Mouse (Mus musculus) heart, embryonic 11.5 days (tissue): ENCODE measurements around the gene Epha1. TPM values are rescaled to one million over a fixed set of nuclear protein-coding genes. Genes with fewer than 3 reads are reported as not detected.

ENCODE experiments used
- ATAC-seq: fragments of 200-750 bp; cut with Nextera tagmentation; replicated peaks from 2 replicates; pipeline ENCODE4 v1.8.0; 2017; ENCODE audit warnings: moderate library complexity; ENCODE audit not compliant: insufficient number of reproducible peaks, low FRiP score, low TSS enrichment
- H3K27ac ChIP-seq: fragments of 300-500 bp; sonication (generic); 2 replicates; pipeline ENCODE4 v1.5.1; 2014; ENCODE audit warnings: mild to moderate bottlenecking, low read depth, low read length
- H3K27me3 ChIP-seq: fragments of 300-500 bp; sonication (generic); 2 replicates; pipeline ENCODE4 v1.6.1; 2014; ENCODE audit warnings: mild to moderate bottlenecking, low read length, mixed read lengths; ENCODE audit not compliant: control insufficient read depth, insufficient read depth
- H3K36me3 ChIP-seq: fragments of 300-500 bp; sonication (generic); 2 replicates; pipeline ENCODE4 v1.6.1; 2014; ENCODE audit warnings: mild to moderate bottlenecking, low read length, moderate library complexity, mixed read lengths; ENCODE audit not compliant: control insufficient read depth, insufficient read depth
- H3K4me1 ChIP-seq: fragments of 300-500 bp; sonication (generic); 2 replicates; pipeline ENCODE4 v1.6.1; 2014; ENCODE audit warnings: low read length; ENCODE audit not compliant: control insufficient read depth, insufficient read depth
- H3K4me2 ChIP-seq: fragments of 300-500 bp; sonication (generic); 2 replicates; pipeline ENCODE4 v1.6.1; 2014; ENCODE audit warnings: mild to moderate bottlenecking, moderate library complexity
- H3K4me3 ChIP-seq: fragments of 300-500 bp; sonication (generic); 2 replicates; pipeline ENCODE4 v1.5.1; 2014; ENCODE audit warnings: low read depth, low read length
- H3K9ac ChIP-seq: fragments of 300-500 bp; sonication (generic); 2 replicates; pipeline ENCODE4 v1.6.1; 2014; ENCODE audit warnings: mild to moderate bottlenecking, low read depth, low read length, moderate library complexity
- H3K9me3 ChIP-seq: fragments of 300-500 bp; sonication (generic); replicated peaks from 2 replicates; pipeline ENCODE4 v1.6.1; 2016; ENCODE audit warnings: low read length; ENCODE audit not compliant: control insufficient read depth
- WGBS: fragments of 180-500 bp; shearing (Covaris S2); extraction: QIAGEN DNeasy Blood & Tissue Kit; methylation state at CpG from one replicate; pipeline ENCODE4 v1.1.7; 2014; ENCODE audit not compliant: insufficient replicate concordance; 5-methylcytosine and 5-hydroxymethylcytosine counted together
- polyA plus RNA-seq: library from polyadenylated mRNA; unstranded; fragments of >200 nt; fragmentation: Nextera tagmentation; extraction: Ambion mirVana; gene quantifications from 2 replicates; pipeline ENCODE4 v1.2.1, GENCODE M21; 2014

Epha1 gene
- polyA plus RNA-seq, 1 experiment from 2014 or later, result 1.7 TPM

- 78% methylated on average over 3 of the region's 3 CpGs for WGBS
- no peak for ATAC-seq
- H3K9ac ChIP-seq, result no peak overlapping the region
- H3K36me3 ChIP-seq, result no peaks in the 10 kb centered on the region
- no peak overlapping the region for H3K4me2 ChIP-seq
- no peaks in the 10 kb centered on the region for H3K9me3 ChIP-seq
- H3K4me3 ChIP-seq, result no peak overlapping the region
- no peaks in the 10 kb centered on the region for H3K27me3 ChIP-seq
- H3K27ac ChIP-seq, result no peak overlapping the region
- H3K4me1 ChIP-seq, result no peaks in the 10 kb centered on the region
These were observed 42.9 kb downstream of the Epha1 start for GRCm38 (mm10) chr6:42330216-42330615.

DNA sequence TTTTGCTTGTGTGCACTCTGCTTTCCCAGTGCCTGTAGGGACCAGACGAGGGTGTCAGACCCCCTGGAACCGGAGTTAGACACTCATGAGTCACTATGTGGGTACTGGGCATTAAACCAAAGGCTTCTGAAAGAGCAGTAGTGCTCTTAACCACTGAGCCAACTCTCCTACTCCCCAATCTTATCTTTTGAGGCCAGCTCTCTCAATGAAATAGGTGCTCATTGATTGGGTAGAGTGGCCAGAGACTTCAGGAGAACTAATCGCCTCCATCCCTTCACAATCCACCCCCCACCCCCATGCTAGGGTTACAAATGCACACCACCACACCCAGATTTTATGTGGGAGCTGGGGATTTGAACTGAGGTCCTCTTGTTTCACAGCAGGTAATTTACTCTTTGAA, 44.3 kb downstream of the Epha1 start:
- Histone ChIP-seq H3K9ac (no peak overlapping the region), H3K9me3 (no peaks in the 10 kb centered on the region), H3K27me3 (peaks cover 13% of the 10 kb centered on the region), H3K4me1 (peaks cover 5% of the 10 kb centered on the region), H3K4me3 (no peak overlapping the region), H3K36me3 (no peaks in the 10 kb centered on the region), H3K4me2 (no peak overlapping the region), H3K27ac (no peak overlapping the region)
- ATAC-seq, result no peak
- 65% methylated on average over 3 of the region's 3 CpGs for WGBS

- Histone ChIP-seq H3K27ac (no peak overlapping the region), H3K9ac (no peak overlapping the region), H3K27me3 (peaks cover 35% of the 10 kb centered on the region), H3K4me3 (no peak overlapping the region), H3K36me3 (no peaks in the 10 kb centered on the region), H3K9me3 (no peaks in the 10 kb centered on the region), H3K4me1 (peaks cover 10% of the 10 kb centered on the region), H3K4me2 (no peak overlapping the region)
- ATAC-seq, result no peak
- 59% methylated on average over 3 of the region's 3 CpGs for WGBS
These were observed 46.6 kb downstream of the Epha1 start for GRCm38 (mm10) chr6:42326509-42326908.

DNA sequence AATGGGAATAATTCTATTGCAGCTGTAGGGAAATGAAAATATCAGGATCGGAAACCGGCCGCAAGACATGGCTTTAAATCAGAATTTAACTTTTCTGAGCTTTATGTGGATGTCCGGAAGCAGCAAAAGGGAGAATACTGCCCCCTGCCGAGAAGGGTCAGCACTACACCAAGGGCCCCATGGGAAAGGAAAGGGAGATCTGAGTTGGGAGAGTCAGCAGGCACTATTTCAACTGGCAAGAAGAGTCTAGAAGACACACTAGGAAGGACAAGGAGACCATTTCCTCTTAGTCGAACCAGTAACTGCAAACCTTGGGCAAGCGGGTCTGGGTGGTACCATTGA, 47.8 kb downstream of the Epha1 start:
- H3K4me2 ChIP-seq, result peak overlapping the region; percentile 98
- ATAC-seq, result no peak
- H3K9me3 ChIP-seq, result no peaks in the 10 kb centered on the region
- no peaks in the 10 kb centered on the region for H3K36me3 ChIP-seq
- peaks cover 43% of the 10 kb centered on the region for H3K27me3 ChIP-seq
- H3K9ac ChIP-seq, result no peak overlapping the region
- H3K4me1 ChIP-seq, result peaks cover 10% of the 10 kb centered on the region
- H3K27ac ChIP-seq, result no peak overlapping the region
- 5% methylated on average over 7 of the region's 7 CpGs for WGBS
- H3K4me3 ChIP-seq, result peak overlapping the region; percentile 64

DNA sequence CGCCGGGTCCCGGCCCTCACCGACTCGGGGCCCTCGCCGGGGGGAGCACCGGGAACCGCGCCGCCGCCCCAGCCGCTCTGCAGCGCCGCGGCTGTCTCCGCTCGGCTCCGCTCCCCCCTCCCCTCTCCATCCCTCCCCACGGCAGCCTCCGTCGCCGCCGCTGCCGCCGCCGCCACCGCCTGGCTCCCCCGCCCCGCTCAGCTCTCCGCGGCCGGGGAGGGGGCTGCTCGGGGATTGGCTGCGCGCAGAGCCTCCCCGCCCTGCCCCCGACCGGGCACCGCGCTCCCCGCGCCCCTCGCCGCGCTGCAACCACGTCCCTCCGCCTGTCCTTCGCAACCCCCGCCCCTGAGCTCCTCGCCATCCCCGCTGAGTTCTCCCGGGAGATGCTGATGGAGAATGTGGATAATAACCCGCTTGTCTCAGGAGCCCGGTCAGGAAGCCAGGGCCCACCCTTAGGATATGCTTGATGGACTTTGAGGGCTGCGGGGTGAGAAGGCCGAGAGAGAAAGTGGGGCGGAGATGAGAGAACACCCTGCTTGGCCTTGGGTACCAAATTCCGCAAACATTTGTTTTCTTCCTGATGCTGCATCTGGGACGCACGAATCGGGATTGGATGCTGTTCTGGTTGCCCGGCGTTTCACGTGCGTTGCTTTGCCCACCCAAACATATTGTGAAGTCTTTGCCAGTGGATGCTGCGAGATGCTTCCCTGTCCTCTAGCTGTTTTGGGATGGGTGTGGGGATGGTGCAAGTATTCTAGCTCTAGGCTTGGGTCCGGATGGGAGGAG, 48.4 kb downstream of the Epha1 start, which contains the start of gene Fam131b:
Gene Fam131b, minus strand, starts transcription at position 162 of the 786 bp plus-strand sequence.
- Histone ChIP-seq H3K9me3 (no peaks in the 10 kb centered on the region), H3K4me1 (peaks cover 10% of the 10 kb centered on the region), H3K27me3 (peaks cover 43% of the 10 kb centered on the region), H3K36me3 (no peaks in the 10 kb centered on the region), H3K27ac (no peak within 1 kb of the TSS), H3K4me2 (peak within 1 kb of the TSS; percentile 98), H3K4me3 (peak within 1 kb of the TSS; percentile 64), H3K9ac (peak within 1 kb of the TSS; percentile 50; the same call in 1 of the 2 replicates)
- WGBS, result 2% methylated on average over 47 of the region's 68 CpGs
- ATAC-seq, result peak; percentile 27; the same call in 1 of the 2 replicates

GRCm38 (mm10) chr6:42324067-42324481, 49.0 kb downstream of the Epha1 start:
- Histone ChIP-seq H3K4me1 (peaks cover 10% of the 10 kb centered on the region), H3K9ac (peak overlapping the region; percentile 50; the same call in 1 of the 2 replicates), H3K36me3 (no peaks in the 10 kb centered on the region), H3K4me3 (peak overlapping the region; percentile 64), H3K4me2 (peak overlapping the region; percentile 98), H3K9me3 (no peaks in the 10 kb centered on the region), H3K27ac (no peak overlapping the region), H3K27me3 (peaks cover 43% of the 10 kb centered on the region)
- WGBS, result under 1% methylated on average over 18 of the region's 32 CpGs
- no peak; the same call in 1 of the 2 replicates for ATAC-seq

- peaks cover 43% of the 10 kb centered on the region for H3K27me3 ChIP-seq
These were observed 49.5 kb downstream of the Epha1 start for GRCm38 (mm10) chr6:42323371-42324066.

GRCm38 (mm10) chr6:42318293-42318692, 54.8 kb downstream of the Epha1 start:
- no peak overlapping the region for H3K9ac ChIP-seq
- no peak overlapping the region for H3K27ac ChIP-seq
- H3K27me3 ChIP-seq, result peaks cover 26% of the 10 kb centered on the region
- no peak for ATAC-seq
- H3K9me3 ChIP-seq, result no peaks in the 10 kb centered on the region
- no peak overlapping the region for H3K4me2 ChIP-seq
- H3K36me3 ChIP-seq, result no peaks in the 10 kb centered on the region
- no peak overlapping the region for H3K4me3 ChIP-seq
- H3K4me1 ChIP-seq, result peaks cover 3% of the 10 kb centered on the region; the same call in 1 of the 2 replicates
- WGBS, result 64% methylated on average over 4 of the region's 4 CpGs

More at GRCm38 (mm10) chr6:42323371-42324066, 49.5 kb downstream of the Epha1 start:
- Histone ChIP-seq H3K36me3 (no peaks in the 10 kb centered on the region), H3K4me3 (peak overlapping the region; percentile 64), H3K4me1 (peaks cover 10% of the 10 kb centered on the region), H3K4me2 (peak overlapping the region; percentile 98), H3K27ac (no peak overlapping the region), H3K9ac (no peak overlapping the region), H3K9me3 (no peaks in the 10 kb centered on the region)
- WGBS, result under 1% methylated on average over 28 of the region's 28 CpGs
- peak; percentile 43; the same call in 1 of the 2 replicates for ATAC-seq
